Mouse (Mus musculus) kidney, adult 2 months (tissue): ENCODE results near the gene Hpcal1.

Experiments
- CTCF ChIP-seq: fragments of 200-500 bp; conservative IDR thresholded peaks from 2 replicates; pipeline ENCODE4 v1.5.1; 2011; ENCODE audit warnings: low read depth, mild to moderate bottlenecking, control low read depth, low read length, moderate library complexity, mixed read lengths; ENCODE audit not compliant: insufficient read depth, insufficient read length
- POLR2A ChIP-seq: fragments of 200-500 bp; IDR thresholded peaks from one replicate; pipeline ENCODE4 v1.6.1; 2011; ENCODE audit warnings: low read depth, low read length, control low read depth

DNA sequence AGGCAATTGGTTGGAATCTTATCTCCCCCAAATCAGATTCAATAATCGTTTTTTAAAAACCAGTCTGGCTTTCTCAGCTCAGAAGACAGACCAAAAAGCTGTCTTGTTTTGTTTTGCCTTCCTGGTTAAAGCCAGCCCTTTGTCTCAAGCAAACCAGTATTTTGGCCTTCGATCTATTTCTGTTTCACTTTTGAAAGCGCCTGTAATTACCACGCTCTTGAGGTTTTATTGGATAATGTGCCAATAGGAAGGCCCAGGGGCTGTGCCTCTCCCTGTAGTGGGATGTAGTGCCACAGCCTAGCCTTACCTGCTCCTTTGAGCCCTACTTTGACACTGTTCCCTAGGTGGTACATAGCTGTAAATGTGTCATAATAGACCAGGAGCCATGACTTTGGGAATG lies 2.3 kb downstream of the Hpcal1 start:
- TF ChIP-seq POLR2A (no peak), CTCF (no peak)
